Mouse (Mus musculus): ENCODE data around the gene Rasa3. TPM values are rescaled to one million over a fixed set of nuclear protein-coding genes. Genes with fewer than 3 reads are reported as not detected.

Rasa3 gene
- polyA plus RNA-seq, 1 experiment from 2014 or later = 34.4 TPM

Other genes starting within 250 kb of the Rasa3 start
- 1.2 and 1.5 TPM in 2 replicates for gene Tmem255b, start 242.4 kb downstream of the Rasa3 start, polyA plus RNA-seq (2014; fragmentation: Nextera tagmentation; extraction: Ambion mirVana)
- 26.6 and 33.4 TPM in 2 replicates for gene Gas6, start 183.1 kb downstream of the Rasa3 start, polyA plus RNA-seq (2014; fragmentation: Nextera tagmentation; extraction: Ambion mirVana)
- not detected in 2 replicates for gene 1700029H14Rik, start 115.1 kb downstream of the Rasa3 start, polyA plus RNA-seq (2014; fragmentation: Nextera tagmentation; extraction: Ambion mirVana)
- 0.90 and 1.2 TPM in 2 replicates for gene Cfap97d2, start 28.3 kb upstream of the Rasa3 start, polyA plus RNA-seq (2014; fragmentation: Nextera tagmentation; extraction: Ambion mirVana)
- gene Cdc16, start 80.1 kb upstream of the Rasa3 start, polyA plus RNA-seq (2014; fragmentation: Nextera tagmentation; extraction: Ambion mirVana) = 150 and 179 TPM in 2 replicates
- 38.8 and 46.9 TPM in 2 replicates for gene Upf3a, start 108.0 kb upstream of the Rasa3 start, polyA plus RNA-seq (2014; fragmentation: Nextera tagmentation; extraction: Ambion mirVana)
- gene AF366264, start 160.8 kb upstream of the Rasa3 start, polyA plus RNA-seq (2014; fragmentation: Nextera tagmentation; extraction: Ambion mirVana) = not detected in 2 replicates
- 57.7 and 60.1 TPM in 2 replicates for gene Champ1, start 192.0 kb upstream of the Rasa3 start, polyA plus RNA-seq (2014; fragmentation: Nextera tagmentation; extraction: Ambion mirVana)
- 132 and 161 TPM in 2 replicates for gene Coprs, start 212.7 kb upstream of the Rasa3 start, polyA plus RNA-seq (2014; fragmentation: Nextera tagmentation; extraction: Ambion mirVana)